Mouse (Mus musculus) small intestine, adult 2 months (tissue): Measurements from ENCODE around the gene Ambp.

Experiments used
- CTCF ChIP-seq: fragments of 200-500 bp; IDR thresholded peaks from 2 replicates; pipeline ENCODE4 v1.5.1; 2012; ENCODE audit warnings: low read depth, mild to moderate bottlenecking, control low read depth, inconsistent platforms, low read length, moderate library complexity, mixed read lengths; ENCODE audit not compliant: insufficient replicate concordance, insufficient read length; ENCODE audit errors: extremely low read depth
- POLR2A ChIP-seq: fragments of 200-500 bp; IDR thresholded peaks from 2 replicates; pipeline ENCODE4 v1.6.1; 2012; ENCODE audit warnings: low read depth, mild to moderate bottlenecking, control low read depth, inconsistent platforms, low read length, moderate library complexity

- TF ChIP-seq CTCF (no peak), POLR2A (no peak)
Measured at GRCm38 (mm10) chr4:63147268-63147667, 7.3 kb downstream of the Ambp start.
